Mouse (Mus musculus): ENCODE data around the gene Olfr1168. TPM values are rescaled to one million over a fixed set of nuclear protein-coding genes. Genes with fewer than 3 reads are reported as not detected.
"Not testable (repeated sequence)": the region's sequence is repeated elsewhere in the genome, so short reads cannot be mapped to it uniquely, and the experiment has no call there.

The Olfr1168 gene
- polyA plus RNA-seq (2011; ENCODE audit: insufficient read depth, insufficient read length, low replicate concordance, missing spikeins) = not detected in 2 replicates

DNA sequence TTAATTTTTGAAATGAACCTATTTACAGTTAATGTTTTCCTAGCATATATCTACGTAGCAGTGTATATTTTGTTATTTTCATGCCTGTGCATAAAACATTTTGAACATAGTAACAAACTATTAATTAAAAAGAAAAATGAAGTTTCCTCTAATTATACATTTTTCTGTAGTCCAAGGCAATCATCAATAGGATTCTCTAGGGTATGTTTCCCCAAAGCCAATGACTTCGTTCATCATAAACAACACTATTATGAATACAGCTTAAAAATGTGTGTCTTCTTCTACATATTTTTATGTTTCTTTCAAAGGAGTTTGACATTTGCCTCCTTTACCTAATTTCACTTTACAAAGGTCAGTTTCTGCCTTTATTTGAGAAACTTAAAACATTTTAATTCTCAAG lies at the start of gene Olfr1168:
Gene Olfr1168 (plus strand): TSS at position 301 of the 400 bp plus-strand sequence.
- TF ChIP-seq CTCF (IDR thresholded peaks at IDR 0.05; ENCODE audit: control insufficient read depth, insufficient read depth, low read length) = no peak
- no peak for TF ChIP-seq POLR2A (IDR thresholded peaks at IDR 0.05; ENCODE audit: borderline replicate concordance, control insufficient read depth, low read depth, low read length)
- no peak within 1 kb of the TSS for H3K27ac ChIP-seq (ENCODE audit: control insufficient read depth, insufficient read depth, low read depth, low read length, poor library complexity)
- WGBS = 75% methylated on average over 2 of the region's 2 CpGs
- no peak within 1 kb of the TSS for H3K4me3 ChIP-seq (replicated peaks; ENCODE audit: control insufficient read depth, low read depth, low read length)
- H3K4me1 ChIP-seq (ENCODE audit: control insufficient read depth, insufficient read depth, low read length) = no peaks in the 10 kb centered on the region

DNA sequence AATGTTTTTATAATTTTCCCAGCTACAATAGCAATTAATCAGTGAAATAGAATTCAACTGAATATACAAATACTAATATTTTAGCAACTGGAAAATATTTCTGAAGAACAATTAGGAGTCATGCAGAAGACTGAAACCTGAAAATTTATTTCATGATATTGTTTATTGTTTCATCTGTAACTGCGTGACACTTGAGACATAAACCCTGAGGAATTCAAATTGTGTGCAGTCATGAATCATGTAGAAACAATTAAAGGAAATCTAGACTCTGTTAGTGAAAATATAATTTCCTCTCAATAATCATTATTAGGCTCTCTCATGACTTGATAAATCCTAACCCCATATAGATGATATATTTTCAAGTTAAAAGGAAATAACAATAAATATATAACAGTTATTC lies 26.6 kb upstream of the Olfr1168 start, which contains the start of gene Olfr1167:
Gene Olfr1167 (minus strand): TSS at position 101 of the 400 bp plus-strand sequence.
- H3K4me3 ChIP-seq (replicated peaks; ENCODE audit: control insufficient read depth, low read depth, low read length); H3K27ac ChIP-seq (ENCODE audit: control insufficient read depth, insufficient read depth, low read depth, low read length, poor library complexity); H3K4me1 ChIP-seq (ENCODE audit: control insufficient read depth, insufficient read depth, low read length): not testable (repeated sequence)
- 64% methylated on average over 1 of the region's 1 CpGs for WGBS

DNA sequence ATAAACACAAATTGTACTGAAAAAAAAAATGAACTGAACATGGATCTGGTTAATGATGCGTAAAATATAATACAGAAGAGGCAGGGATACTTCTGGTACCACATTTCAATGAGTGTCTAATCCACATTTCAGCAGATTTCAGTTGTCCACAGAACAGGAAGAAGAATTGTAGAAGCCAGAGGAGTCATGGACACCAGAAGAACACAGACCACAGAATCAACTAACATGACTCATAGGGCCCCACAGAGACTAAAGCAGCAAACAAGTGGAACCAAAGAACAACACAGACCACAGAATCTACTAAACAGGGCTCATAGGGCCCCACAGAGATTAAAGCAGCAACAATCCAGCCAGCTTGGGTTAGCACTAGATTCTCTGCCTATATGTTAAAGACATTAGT lies 39.1 kb downstream of the Olfr1168 start:
- H3K4me3 ChIP-seq (replicated peaks; ENCODE audit: control insufficient read depth, low read depth, low read length) = no peak overlapping the region
- no peaks in the 10 kb centered on the region for H3K4me1 ChIP-seq (ENCODE audit: control insufficient read depth, insufficient read depth, low read length)
- 88% methylated on average over 1 of the region's 1 CpGs for WGBS
- no peak for TF ChIP-seq POLR2A (IDR thresholded peaks at IDR 0.05; ENCODE audit: borderline replicate concordance, control insufficient read depth, low read depth, low read length)
- TF ChIP-seq CTCF (IDR thresholded peaks at IDR 0.05; ENCODE audit: control insufficient read depth, insufficient read depth, low read length) = no peak
- no peak overlapping the region for H3K27ac ChIP-seq (ENCODE audit: control insufficient read depth, insufficient read depth, low read depth, low read length, poor library complexity)

DNA sequence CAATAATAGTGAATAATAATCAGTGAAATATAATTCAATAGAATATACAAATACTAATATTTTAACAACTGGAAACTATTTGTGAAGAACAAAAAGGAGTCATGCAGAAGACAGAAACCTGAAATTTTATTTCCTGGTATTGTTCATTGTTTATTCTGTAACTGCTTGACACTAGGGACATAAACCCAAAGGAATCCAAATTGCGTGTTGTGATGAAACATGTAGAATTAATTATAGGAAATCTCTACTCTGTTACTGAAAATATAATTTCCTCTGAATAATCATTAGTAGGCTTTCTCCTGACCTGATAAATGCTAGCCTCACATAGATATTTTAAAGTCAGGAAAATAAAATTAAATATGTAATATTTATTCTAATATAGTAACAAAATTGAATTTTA lies 46.6 kb downstream of the Olfr1168 start, which contains the start of gene Olfr1170:
Gene Olfr1170 (minus strand): TSS at position 101 of the 400 bp plus-strand sequence.
- H3K4me3 ChIP-seq (replicated peaks; ENCODE audit: control insufficient read depth, low read depth, low read length) = no peak within 1 kb of the TSS
- TF ChIP-seq POLR2A (IDR thresholded peaks at IDR 0.05; ENCODE audit: borderline replicate concordance, control insufficient read depth, low read depth, low read length) (no peak), CTCF (IDR thresholded peaks at IDR 0.05; ENCODE audit: control insufficient read depth, insufficient read depth, low read length) (no peak)
- H3K27ac ChIP-seq (ENCODE audit: control insufficient read depth, insufficient read depth, low read depth, low read length, poor library complexity) = no peak within 1 kb of the TSS
- H3K4me1 ChIP-seq (ENCODE audit: control insufficient read depth, insufficient read depth, low read length) = no peaks in the 10 kb centered on the region
- WGBS = 75% methylated on average over 1 of the region's 1 CpGs

Other genes with a start within 250 kb of the Olfr1168 start
- gene Olfr1155, start 236.7 kb upstream of the Olfr1168 start, polyA plus RNA-seq (2011; ENCODE audit: insufficient read depth, insufficient read length, low replicate concordance, missing spikeins) = not detected in 2 replicates
- gene Olfr1156, start 228.8 kb upstream of the Olfr1168 start, polyA plus RNA-seq (2011; ENCODE audit: insufficient read depth, insufficient read length, low replicate concordance, missing spikeins) = not detected in 2 replicates
- not detected in 2 replicates for gene Olfr1157, start 213.6 kb upstream of the Olfr1168 start, polyA plus RNA-seq (2011; ENCODE audit: insufficient read depth, insufficient read length, low replicate concordance, missing spikeins)
- not detected in 2 replicates for gene Olfr74, start 207.2 kb upstream of the Olfr1168 start, polyA plus RNA-seq (2011; ENCODE audit: insufficient read depth, insufficient read length, low replicate concordance, missing spikeins)
- not detected in 2 replicates for gene Olfr1158, start 191.8 kb upstream of the Olfr1168 start, polyA plus RNA-seq (2011; ENCODE audit: insufficient read depth, insufficient read length, low replicate concordance, missing spikeins)
- gene Olfr1160, start 173.6 kb upstream of the Olfr1168 start, polyA plus RNA-seq (2011; ENCODE audit: insufficient read depth, insufficient read length, low replicate concordance, missing spikeins) = not detected in 2 replicates
- gene Olfr1161, start 159.1 kb upstream of the Olfr1168 start, polyA plus RNA-seq (2011; ENCODE audit: insufficient read depth, insufficient read length, low replicate concordance, missing spikeins) = not detected in 2 replicates
- gene Olfr73, start 144.2 kb upstream of the Olfr1168 start, polyA plus RNA-seq (2011; ENCODE audit: insufficient read depth, insufficient read length, low replicate concordance, missing spikeins) = not detected in 2 replicates
- 0.34 and 0.92 TPM in 2 replicates for gene Olfr1162, start 130.8 kb upstream of the Olfr1168 start, polyA plus RNA-seq (2011; ENCODE audit: insufficient read depth, insufficient read length, low replicate concordance, missing spikeins)
- gene Olfr1163, start 110.0 kb upstream of the Olfr1168 start, polyA plus RNA-seq (2011; ENCODE audit: insufficient read depth, insufficient read length, low replicate concordance, missing spikeins) = not detected in 2 replicates
- not detected in 2 replicates for gene Olfr1164, start 87.9 kb upstream of the Olfr1168 start, polyA plus RNA-seq (2011; ENCODE audit: insufficient read depth, insufficient read length, low replicate concordance, missing spikeins)
- not detected in 2 replicates for gene Olfr1166, start 53.6 kb upstream of the Olfr1168 start, polyA plus RNA-seq (2011; ENCODE audit: insufficient read depth, insufficient read length, low replicate concordance, missing spikeins)
- not detected in 2 replicates for gene Olfr1167, start 26.7 kb upstream of the Olfr1168 start, polyA plus RNA-seq (2011; ENCODE audit: insufficient read depth, insufficient read length, low replicate concordance, missing spikeins)
- not detected in 2 replicates for gene Olfr1170, start 46.5 kb downstream of the Olfr1168 start, polyA plus RNA-seq (2011; ENCODE audit: insufficient read depth, insufficient read length, low replicate concordance, missing spikeins)
- gene Olfr1173, start 98.0 kb downstream of the Olfr1168 start, polyA plus RNA-seq (2011; ENCODE audit: insufficient read depth, insufficient read length, low replicate concordance, missing spikeins) = not detected in 2 replicates
- not detected in 2 replicates for gene Olfr1174-ps, start 133.3 kb downstream of the Olfr1168 start, polyA plus RNA-seq (2011; ENCODE audit: insufficient read depth, insufficient read length, low replicate concordance, missing spikeins)
- not detected in 2 replicates for gene Olfr1175-ps, start 145.3 kb downstream of the Olfr1168 start, polyA plus RNA-seq (2011; ENCODE audit: insufficient read depth, insufficient read length, low replicate concordance, missing spikeins)
- gene Olfr1176, start 154.8 kb downstream of the Olfr1168 start, polyA plus RNA-seq (2011; ENCODE audit: insufficient read depth, insufficient read length, low replicate concordance, missing spikeins) = not detected in 2 replicates
- gene Olfr1177-ps, start 164.6 kb downstream of the Olfr1168 start, polyA plus RNA-seq (2011; ENCODE audit: insufficient read depth, insufficient read length, low replicate concordance, missing spikeins) = not detected in 2 replicates
- 20.4 and 30.3 TPM in 2 replicates for gene Olfr1178, start 205.2 kb downstream of the Olfr1168 start, polyA plus RNA-seq (2011; ENCODE audit: insufficient read depth, insufficient read length, low replicate concordance, missing spikeins)
- not detected in 2 replicates for gene Olfr1179, start 224.6 kb downstream of the Olfr1168 start, polyA plus RNA-seq (2011; ENCODE audit: insufficient read depth, insufficient read length, low replicate concordance, missing spikeins)
- not detected in 2 replicates for gene Olfr1180, start 237.3 kb downstream of the Olfr1168 start, polyA plus RNA-seq (2011; ENCODE audit: insufficient read depth, insufficient read length, low replicate concordance, missing spikeins)
- gene Olfr1181, start 244.3 kb downstream of the Olfr1168 start, polyA plus RNA-seq (2011; ENCODE audit: insufficient read depth, insufficient read length, low replicate concordance, missing spikeins) = not detected in 2 replicates